Mouse (Mus musculus): Measurements from ENCODE around the gene Cyp1a1. TPM values are rescaled to one million over a fixed set of nuclear protein-coding genes. Genes with fewer than 3 reads are reported as not detected.
"Not testable (repeated sequence)": the region's sequence is repeated elsewhere in the genome, so short reads cannot be mapped to it uniquely, and the experiment has no call there.

Gene Cyp1a1
- total RNA-seq, 2 experiments from 2014 or later = 0.12 to 0.14 TPM

DNA sequence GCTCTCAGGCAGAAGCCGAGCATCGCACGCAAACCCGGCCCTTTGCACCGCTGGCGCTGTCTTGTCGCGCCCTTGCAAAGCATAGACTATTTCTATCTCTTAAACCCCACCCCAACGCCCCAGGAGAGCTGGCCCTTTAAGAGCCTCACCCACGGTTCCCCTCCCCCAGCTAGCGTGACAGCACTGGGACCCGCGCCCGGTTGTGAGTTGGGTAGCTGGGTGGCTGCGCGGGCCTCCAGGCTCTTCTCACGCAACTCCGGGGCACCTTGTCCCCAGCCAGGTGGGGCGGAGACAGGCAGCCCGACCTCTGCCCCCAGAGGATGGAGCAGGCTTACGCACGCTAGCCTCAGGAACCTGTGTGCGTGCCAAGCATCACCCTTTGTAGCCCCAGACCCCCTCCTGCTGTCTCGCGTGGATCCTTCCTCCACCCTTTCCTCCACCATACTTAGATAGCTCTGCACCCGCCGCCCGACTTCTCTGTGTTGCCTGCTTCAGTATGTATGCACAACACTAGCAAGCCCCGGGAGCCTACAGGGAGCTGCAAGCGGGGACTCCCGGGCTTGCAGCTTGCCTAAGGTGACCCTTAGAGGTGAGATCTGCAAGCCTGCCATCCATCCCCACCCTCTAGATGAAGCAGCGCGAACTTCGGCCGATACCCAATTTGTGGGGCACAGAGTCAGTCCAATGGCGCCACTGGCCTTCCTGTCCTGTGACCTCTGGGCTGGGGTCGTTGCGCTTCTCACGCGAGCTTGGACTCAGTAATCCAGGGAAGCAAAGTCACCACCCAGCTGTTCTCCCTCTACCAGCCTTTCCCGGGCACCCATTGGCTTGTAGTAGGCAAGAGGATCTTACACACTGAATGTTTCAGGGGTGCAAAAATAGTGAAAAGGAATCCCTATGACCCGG lies 8.9 kb downstream of the Cyp1a1 start:
- DNase-seq (ENCODE audit: extremely low spot score in 1 of 2, low spot score in 1 of 2) = peak; percentile 69 to 71

- no peak for DNase-seq (ENCODE audit: extremely low spot score in 1 of 2, low spot score in 1 of 2)
These were observed 9.7 kb downstream of the Cyp1a1 start for GRCm38 (mm10) chr9:57697380-57697779.

GRCm38 (mm10) chr9:57698466-57699150 lies 10.9 kb downstream of the Cyp1a1 start:
- no peak for DNase-seq (ENCODE audit: extremely low spot score in 1 of 2, low spot score in 1 of 2)

DNA sequence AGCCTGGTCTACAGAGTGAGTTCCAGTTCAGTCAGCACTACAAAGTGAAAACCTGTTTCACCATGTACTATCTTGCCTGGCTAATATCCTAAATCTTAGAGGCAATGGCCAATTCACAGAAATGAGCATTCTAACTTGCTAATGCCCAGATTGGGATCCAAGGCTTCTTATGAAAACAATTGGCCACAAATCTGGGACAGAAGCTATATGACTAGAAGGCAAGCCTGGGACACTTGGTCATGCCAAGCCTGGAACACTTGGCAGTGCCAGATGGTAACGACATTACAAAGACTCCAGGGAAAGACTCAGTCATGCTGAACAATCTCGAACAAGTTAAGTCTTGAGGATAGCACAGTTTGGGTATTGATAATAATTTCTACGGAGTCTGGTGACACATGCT lies 18.8 kb downstream of the Cyp1a1 start:
- DNase-seq (ENCODE audit: extremely low spot score in 1 of 2, low spot score in 1 of 2) = no peak

DNA sequence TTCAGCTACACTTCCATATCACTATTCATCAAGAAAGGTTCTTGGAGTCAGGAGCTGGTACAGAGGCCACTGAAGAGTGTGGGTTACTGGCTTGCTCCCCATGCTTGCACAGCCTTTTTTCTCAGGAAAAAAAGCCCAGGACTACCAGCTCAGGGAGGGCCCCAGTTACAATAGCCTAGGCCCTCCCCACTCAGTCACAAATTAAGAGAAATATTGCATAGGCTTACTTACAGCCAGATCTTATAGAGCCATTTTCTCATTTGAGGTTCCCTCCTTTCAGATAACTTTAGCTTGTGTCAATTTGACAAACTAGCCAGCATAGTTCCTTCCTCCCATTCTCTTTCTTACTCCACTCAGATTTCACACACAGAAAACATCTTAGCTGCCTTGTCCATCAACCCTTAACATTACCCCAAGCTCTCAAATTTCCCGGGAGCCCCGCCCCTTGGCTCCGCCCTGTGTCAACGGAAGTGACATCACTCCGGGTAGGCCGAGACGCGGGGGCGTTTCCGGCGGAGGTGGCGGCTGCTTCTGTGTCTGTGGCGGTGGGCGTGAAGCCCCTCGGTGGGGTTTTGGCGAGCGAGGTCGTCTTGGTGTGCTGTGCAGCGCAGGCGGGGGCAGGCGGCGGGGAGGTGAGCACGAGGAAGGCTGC lies 20.5 kb downstream of the Cyp1a1 start, which contains the start of gene Edc3:
Gene Edc3, plus strand, starts transcription at position 473 of the 652 bp plus-strand sequence.
- DNase-seq (ENCODE audit: extremely low spot score in 1 of 2, low spot score in 1 of 2) = peak; percentile 65 to 81

DNA sequence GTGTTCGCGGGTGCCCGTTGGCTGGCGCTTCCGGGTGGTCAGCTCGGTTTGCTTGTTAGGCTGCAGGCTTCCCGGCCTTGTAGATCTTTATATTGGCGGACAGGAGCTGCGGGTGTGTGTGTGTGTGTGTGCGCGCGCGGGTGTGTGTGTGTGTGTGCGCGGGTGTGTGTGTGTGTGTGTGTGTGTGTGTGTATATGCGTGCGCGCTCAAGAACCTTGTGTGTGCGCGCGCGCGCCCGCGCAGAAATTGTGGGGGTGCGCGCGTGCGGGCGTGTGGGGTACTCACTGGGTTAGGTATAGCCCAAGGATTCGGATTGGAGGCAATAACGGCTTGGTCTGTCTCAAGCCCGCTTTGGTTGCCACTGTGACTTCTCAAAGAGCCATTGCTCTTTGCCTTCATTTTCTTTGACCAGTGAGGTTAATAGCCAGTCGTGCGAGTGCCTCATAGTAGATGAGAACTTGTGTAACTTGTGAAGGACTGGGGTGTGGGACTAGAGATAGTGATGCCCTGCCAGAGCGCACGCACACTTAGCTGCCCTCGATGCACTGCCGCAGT lies 21.1 kb downstream of the Cyp1a1 start:
- DNase-seq (ENCODE audit: extremely low spot score in 1 of 2, low spot score in 1 of 2) = peak; percentile 34 to 46

- not testable (repeated sequence) for DNase-seq (ENCODE audit: extremely low spot score in 1 of 2, low spot score in 1 of 2)
These were observed 22.5 kb downstream of the Cyp1a1 start for GRCm38 (mm10) chr9:57710214-57710613.

- no peak for DNase-seq (ENCODE audit: extremely low spot score in 1 of 2, low spot score in 1 of 2)
These were observed 24.5 kb downstream of the Cyp1a1 start for GRCm38 (mm10) chr9:57712194-57712593.

- no peak for DNase-seq (ENCODE audit: extremely low spot score in 1 of 2, low spot score in 1 of 2)
These were observed 30.7 kb downstream of the Cyp1a1 start for GRCm38 (mm10) chr9:57718408-57718807.

GRCm38 (mm10) chr9:57720736-57721135 lies 33.0 kb downstream of the Cyp1a1 start:
- no peak for DNase-seq (ENCODE audit: extremely low spot score in 1 of 2, low spot score in 1 of 2)

- no peak for DNase-seq (ENCODE audit: extremely low spot score in 1 of 2, low spot score in 1 of 2)
These were observed 34.6 kb downstream of the Cyp1a1 start for GRCm38 (mm10) chr9:57722371-57722770.

GRCm38 (mm10) chr9:57723315-57723715 lies 35.6 kb downstream of the Cyp1a1 start:
- DNase-seq (ENCODE audit: extremely low spot score in 1 of 2, low spot score in 1 of 2) = peak in 1 of 2 experiments; percentile 32

DNA sequence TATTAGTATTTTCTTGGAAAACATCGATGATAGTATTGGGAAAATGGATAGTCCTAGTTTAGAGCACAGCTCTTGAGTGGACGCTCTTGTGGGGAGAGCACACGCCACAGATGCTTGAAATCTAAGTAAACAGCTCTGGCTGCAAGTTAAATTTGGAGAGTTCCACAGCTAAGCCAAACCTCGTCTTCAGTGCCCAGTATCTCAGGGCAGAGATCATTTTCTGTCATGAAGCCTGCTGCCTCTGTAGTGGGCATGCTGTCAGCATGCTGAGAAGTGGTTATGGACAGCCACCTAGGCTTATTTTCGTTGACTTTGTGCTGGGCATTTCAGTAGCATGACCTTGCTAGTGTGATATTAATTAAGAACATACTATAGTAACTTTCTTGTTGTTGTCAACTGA lies 36.1 kb downstream of the Cyp1a1 start:
- no peak for DNase-seq (ENCODE audit: extremely low spot score in 1 of 2, low spot score in 1 of 2)

GRCm38 (mm10) chr9:57724701-57725100 lies 37.0 kb downstream of the Cyp1a1 start:
- DNase-seq (ENCODE audit: extremely low spot score in 1 of 2, low spot score in 1 of 2) = no peak

DNA sequence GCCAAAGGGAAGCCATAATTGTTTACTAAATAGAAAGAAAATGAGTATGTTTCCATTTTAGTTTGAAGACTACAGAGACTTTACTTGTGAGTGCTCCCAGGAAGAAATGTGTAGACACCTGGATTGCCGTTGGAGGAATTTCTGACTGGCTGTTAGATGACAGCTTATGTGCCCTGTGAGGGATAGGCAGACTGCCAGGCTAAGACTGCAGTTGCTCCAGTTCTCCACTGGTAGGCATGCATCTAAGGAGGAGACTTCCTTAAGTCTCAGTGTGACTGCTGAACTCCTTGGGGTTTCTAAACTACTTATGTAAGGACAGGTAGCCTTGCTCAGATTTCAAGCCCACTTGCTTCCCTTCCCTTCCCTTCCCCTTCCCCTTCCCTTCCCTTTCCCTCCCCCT lies 40.6 kb downstream of the Cyp1a1 start:
- DNase-seq (ENCODE audit: extremely low spot score in 1 of 2, low spot score in 1 of 2) = no peak

GRCm38 (mm10) chr9:57733606-57734005 lies 45.9 kb downstream of the Cyp1a1 start:
- DNase-seq (ENCODE audit: extremely low spot score in 1 of 2, low spot score in 1 of 2) = no peak

DNA sequence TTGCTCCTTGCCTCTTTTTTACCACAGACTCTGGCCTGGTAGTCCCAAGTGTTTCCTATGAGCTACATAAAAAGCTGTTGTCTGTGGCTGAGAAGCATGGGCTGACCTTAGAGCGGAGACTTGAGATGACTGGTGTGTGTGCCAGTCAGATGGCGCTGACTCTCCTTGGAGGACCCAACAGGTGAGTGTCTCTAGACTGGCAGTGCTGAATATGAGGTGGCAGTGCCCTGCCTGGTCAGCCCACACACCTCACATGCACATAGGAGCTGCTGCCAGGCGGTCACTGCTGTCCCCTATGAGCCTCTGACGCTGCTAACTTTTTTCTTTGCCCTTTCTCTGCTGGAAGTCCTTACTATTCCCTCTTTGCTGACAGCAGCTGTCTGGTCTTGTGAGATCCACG lies 52.1 kb downstream of the Cyp1a1 start:
- no peak for DNase-seq (ENCODE audit: extremely low spot score in 1 of 2, low spot score in 1 of 2)

DNA sequence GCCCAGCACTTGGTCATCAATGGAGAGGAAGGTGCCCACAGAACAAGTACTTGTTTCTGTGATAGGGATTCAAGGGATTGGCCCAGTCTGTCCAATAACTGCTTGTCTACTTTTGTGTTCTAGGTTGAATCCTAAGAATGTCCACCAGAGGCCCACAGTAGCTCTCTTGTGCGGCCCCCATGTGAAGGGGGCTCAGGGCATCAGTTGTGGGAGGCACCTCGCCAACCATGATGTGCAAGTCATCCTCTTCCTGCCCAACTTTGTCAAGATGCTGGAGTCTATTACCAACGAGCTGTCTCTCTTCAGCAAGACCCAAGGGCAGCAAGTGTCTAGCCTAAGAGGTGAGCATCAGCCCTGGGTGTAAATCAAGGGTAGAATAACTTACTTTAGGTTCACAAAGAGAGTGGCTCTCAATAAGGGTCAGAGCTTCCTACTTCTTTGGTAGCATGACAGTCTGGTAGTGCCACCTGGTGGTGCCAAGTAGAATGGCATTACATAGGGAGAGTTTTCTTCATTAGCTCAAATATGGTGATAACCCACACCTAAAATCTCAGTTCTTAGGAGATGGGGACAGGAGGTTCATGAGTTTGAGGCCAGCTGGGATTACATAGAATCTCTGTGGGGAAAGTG lies 56.8 kb downstream of the Cyp1a1 start:
- DNase-seq (ENCODE audit: extremely low spot score in 1 of 2, low spot score in 1 of 2) = peak in 1 of 2 experiments; percentile 50

GRCm38 (mm10) chr9:57747067-57747466 lies 59.3 kb downstream of the Cyp1a1 start:
- no peak for DNase-seq (ENCODE audit: extremely low spot score in 1 of 2, low spot score in 1 of 2)

- peak in 1 of 2 experiments; percentile 38 for DNase-seq (ENCODE audit: extremely low spot score in 1 of 2, low spot score in 1 of 2)
These were observed 60.4 kb downstream of the Cyp1a1 start for GRCm38 (mm10) chr9:57748137-57748536.

All from layer of hippocampus, postnatal 25 days (tissue).